Mouse (Mus musculus): ENCODE data around the gene Tbc1d10a. TPM values are rescaled to one million over a fixed set of nuclear protein-coding genes. Genes with fewer than 3 reads are reported as not detected.
A peak's percentile ranks its signal among the peaks of the same experiment; 100 is the strongest.

Gene Tbc1d10a
- polyA plus RNA-seq, 1 experiment from 2014 or later, result 28.0 TPM

DNA sequence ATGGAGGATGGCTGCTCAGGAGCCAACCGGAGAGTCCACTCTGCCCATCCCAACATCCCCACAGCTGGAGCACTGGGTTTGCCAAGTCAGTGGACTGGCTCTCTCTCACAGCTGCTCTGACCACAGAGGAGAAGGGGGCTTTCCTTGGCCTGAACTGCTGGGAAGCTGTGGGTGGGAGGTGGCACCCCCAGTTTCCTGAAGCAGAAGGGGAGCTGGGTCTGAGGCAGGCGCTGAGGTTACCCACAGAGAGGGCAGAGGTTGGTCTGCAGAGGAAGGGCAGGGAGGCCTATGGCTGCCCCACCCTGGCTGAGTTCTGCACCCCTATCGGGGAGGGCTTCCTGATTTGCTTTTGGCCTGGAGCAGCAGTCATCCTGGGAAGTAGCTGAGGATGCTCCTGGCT is 64.8 kb downstream of the Tbc1d10a start:
- H3K4me1 ChIP-seq (replicated peaks), result no peaks in the 10 kb centered on the region
- no peaks in the 10 kb centered on the region for H3K9me3 ChIP-seq
- ATAC-seq (ENCODE audit: low FRiP score), result no peak
- H3K27ac ChIP-seq, result no peak overlapping the region
- H3K4me2 ChIP-seq, result no peak overlapping the region
- H3K36me3 ChIP-seq, result no peaks in the 10 kb centered on the region
- H3K4me3 ChIP-seq, result no peak overlapping the region
- H3K27me3 ChIP-seq, result no peaks in the 10 kb centered on the region
- H3K9ac ChIP-seq, result no peak overlapping the region
- WGBS, result 82% methylated on average over 3 of the region's 3 CpGs

DNA sequence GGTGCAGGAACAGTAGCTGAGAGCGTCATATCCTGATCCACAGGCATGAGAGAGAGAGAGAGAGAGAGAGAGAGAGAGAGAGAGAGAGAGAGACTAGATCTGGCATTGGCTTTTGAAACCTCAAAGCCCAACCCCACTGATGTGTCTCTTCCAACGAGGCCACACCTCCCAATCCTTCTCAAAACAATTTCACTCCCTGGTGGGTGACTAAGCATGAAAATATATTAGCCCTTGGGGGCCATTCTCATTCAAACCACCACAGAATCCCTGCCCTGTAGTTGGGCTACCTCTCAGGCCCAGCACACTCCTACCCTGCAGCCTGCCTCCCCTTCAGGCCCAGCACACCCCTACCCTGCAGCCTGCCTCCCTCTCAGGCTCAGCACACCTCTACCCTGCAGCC is 66.3 kb downstream of the Tbc1d10a start:
- H3K4me1 ChIP-seq (replicated peaks), result no peaks in the 10 kb centered on the region
- no peaks in the 10 kb centered on the region for H3K27me3 ChIP-seq
- no peak for ATAC-seq (ENCODE audit: low FRiP score)
- no peak overlapping the region for H3K27ac ChIP-seq
- 75% methylated on average over 2 of the region's 2 CpGs for WGBS
- H3K36me3 ChIP-seq, result no peaks in the 10 kb centered on the region
- H3K9ac ChIP-seq, result no peak overlapping the region
- no peaks in the 10 kb centered on the region for H3K9me3 ChIP-seq
- no peak overlapping the region for H3K4me2 ChIP-seq
- no peak overlapping the region for H3K4me3 ChIP-seq

DNA sequence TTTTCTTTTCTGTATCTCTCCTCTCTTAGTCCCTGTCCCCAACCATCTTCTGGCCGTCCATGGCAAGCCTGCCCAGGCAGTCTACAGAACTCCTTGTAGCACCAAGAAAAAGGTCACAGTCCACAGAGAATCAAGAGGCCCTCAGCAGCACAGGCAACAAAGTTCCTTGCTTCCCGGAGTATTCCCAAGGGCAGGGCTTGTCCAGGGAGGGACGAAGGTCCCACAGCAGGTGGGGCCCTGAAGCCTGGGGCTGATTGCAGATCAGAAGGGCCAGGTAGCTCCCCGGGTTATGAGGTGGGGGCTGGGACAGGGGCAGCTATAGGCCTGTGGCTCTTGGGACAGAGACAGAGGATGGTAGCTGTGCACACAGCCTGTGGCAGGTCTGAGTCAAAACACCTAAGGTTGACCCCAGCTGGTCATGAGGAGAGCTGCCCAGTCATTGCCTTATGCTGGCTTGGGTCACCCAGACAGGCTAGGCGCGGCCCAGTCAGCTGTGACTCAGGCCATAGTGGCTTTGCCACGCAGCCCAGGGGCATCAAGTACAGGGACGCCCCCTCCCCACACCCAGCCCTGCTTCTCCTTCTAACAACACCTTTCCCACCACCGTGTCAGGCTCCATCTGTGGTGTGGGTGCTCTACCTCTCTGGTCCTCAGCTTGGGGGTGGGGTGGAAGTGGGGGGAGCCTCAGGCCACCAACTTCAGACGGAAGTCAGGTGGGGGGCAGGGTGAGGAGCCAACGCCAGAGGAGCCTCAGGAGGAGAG is 70.4 kb downstream of the Tbc1d10a start, which contains the start of gene Lif:
Gene Lif, plus strand, starts transcription at position 712 of the 762 bp plus-strand sequence.
- H3K4me1 ChIP-seq (replicated peaks), result peaks cover 18% of the 10 kb centered on the region
- no peak within 1 kb of the TSS for H3K4me2 ChIP-seq
- no peaks in the 10 kb centered on the region for H3K36me3 ChIP-seq
- no peak within 1 kb of the TSS for H3K4me3 ChIP-seq
- no peak within 1 kb of the TSS for H3K27ac ChIP-seq
- 66% methylated on average over 11 of the region's 11 CpGs for WGBS
- H3K9me3 ChIP-seq, result no peaks in the 10 kb centered on the region
- no peak within 1 kb of the TSS for H3K9ac ChIP-seq
- no peaks in the 10 kb centered on the region for H3K27me3 ChIP-seq
- no peak for ATAC-seq (ENCODE audit: low FRiP score)

DNA sequence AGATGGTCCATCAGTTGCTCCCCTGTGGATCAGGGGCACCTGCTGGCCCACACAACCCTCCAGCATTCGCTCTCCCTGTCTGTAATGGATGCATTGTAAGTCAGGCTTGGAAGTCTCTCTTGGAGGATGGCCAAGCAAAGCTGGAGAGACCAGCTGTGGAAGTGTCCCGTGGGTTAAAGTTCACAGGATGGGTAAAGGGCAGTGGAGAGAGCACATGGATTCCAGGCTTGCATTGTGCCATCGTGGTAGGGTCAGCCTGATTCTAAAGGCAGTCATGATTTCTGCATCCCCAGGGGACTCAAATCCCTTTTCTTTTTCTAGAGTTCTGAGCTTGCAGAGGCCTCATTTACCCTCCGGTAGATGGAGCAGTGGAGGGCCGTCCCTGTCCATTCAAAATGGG is 71.2 kb downstream of the Tbc1d10a start:
- Histone ChIP-seq H3K27me3 (no peaks in the 10 kb centered on the region), H3K27ac (no peak overlapping the region), H3K4me3 (no peak overlapping the region), H3K9ac (no peak overlapping the region), H3K4me2 (no peak overlapping the region), H3K4me1 (replicated peaks) (peaks cover 24% of the 10 kb centered on the region), H3K36me3 (no peaks in the 10 kb centered on the region), H3K9me3 (no peaks in the 10 kb centered on the region)
- ATAC-seq (ENCODE audit: low FRiP score), result no peak
- WGBS, result 53% methylated on average over 5 of the region's 5 CpGs

DNA sequence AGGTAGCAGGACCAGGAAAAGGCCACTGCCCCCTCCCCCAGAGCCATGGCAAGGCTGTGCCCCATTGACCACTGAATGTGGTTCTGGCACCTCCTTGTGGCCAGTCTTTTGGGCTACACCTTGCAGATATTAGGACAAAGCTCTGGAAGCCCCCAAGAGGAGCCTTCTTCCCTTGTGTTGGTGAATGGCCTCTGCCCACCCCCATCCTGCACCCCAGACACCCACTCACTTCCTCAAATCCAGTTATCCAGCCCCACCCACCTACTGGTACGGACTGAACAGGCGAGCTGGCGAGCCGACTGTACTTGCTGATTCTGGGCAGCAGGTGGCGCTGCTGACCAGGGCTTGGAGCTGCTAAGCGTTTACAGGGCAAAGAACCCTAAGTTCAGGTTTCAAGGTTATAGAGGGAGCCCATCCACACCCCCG is 72.1 kb downstream of the Tbc1d10a start:
- peaks cover 6% of the 10 kb centered on the region for H3K27me3 ChIP-seq
- H3K4me2 ChIP-seq, result peak overlapping the region; percentile 50
- H3K9ac ChIP-seq, result no peak overlapping the region
- peak; percentile 68 for ATAC-seq (ENCODE audit: low FRiP score)
- H3K9me3 ChIP-seq, result no peaks in the 10 kb centered on the region
- H3K36me3 ChIP-seq, result no peaks in the 10 kb centered on the region
- no peak overlapping the region for H3K4me3 ChIP-seq
- 2% methylated on average over 7 of the region's 7 CpGs for WGBS
- no peak overlapping the region for H3K27ac ChIP-seq
- peaks cover 24% of the 10 kb centered on the region for H3K4me1 ChIP-seq (replicated peaks)

DNA sequence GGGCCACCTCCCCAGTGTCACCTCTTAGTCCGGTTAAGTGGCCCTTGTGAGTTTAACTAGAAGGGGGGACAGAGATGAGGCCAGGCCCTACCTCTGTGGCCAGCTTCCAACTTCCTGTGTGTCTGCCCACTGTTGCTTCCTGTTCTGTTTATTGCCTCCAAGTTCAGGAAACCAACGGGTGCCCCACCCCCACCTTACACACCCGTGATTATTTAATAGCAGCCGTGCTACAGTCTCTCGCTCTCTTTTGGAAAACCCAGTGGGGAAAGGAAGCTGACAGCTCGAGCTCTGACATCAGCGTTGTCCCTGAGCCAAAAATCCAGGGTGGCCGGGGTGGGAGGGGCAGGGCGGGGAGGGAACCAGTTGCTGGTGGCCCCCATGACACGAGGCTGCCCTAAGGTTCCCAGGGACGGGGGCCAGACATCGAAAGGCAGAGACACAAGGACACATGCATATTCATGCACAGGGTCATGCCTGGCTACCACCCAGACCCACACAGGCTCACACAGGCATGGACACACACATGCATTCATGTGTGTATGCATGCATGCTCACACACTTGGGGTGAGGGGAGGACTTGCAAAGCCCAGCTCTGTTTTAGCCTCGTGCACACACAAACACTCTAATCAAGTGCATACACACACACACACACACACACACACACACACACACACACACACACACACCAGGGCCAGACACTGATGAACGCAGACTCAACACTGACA is 74.0 kb downstream of the Tbc1d10a start:
- H3K9ac ChIP-seq, result no peak overlapping the region
- no peaks in the 10 kb centered on the region for H3K9me3 ChIP-seq
- H3K27ac ChIP-seq, result no peak overlapping the region
- peaks cover 24% of the 10 kb centered on the region for H3K4me1 ChIP-seq (replicated peaks)
- no peak for ATAC-seq (ENCODE audit: low FRiP score)
- peak overlapping the region; percentile 10; the same call in 1 of the 2 replicates for H3K4me2 ChIP-seq
- H3K36me3 ChIP-seq, result no peaks in the 10 kb centered on the region
- WGBS, result 51% methylated on average over 14 of the region's 14 CpGs
- peaks cover 26% of the 10 kb centered on the region for H3K27me3 ChIP-seq
- no peak overlapping the region for H3K4me3 ChIP-seq

DNA sequence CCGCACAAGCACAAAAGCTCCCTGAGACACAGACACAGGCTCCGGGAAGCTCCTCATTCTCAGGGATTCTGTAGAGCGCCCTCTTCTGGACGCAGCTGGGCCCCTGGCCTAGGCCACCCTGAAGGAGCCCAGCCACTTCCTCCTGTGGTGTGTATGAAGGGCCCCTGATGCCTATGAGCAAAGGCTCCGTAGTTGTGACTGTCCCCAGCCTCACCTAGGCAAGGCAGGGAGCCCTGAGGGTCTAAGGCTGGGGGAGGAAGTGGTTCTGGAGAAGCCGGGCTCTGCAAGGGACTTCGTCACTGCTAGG is 74.6 kb downstream of the Tbc1d10a start:
- H3K4me2 ChIP-seq, result no peak overlapping the region
- H3K4me1 ChIP-seq (replicated peaks), result peaks cover 28% of the 10 kb centered on the region
- no peak overlapping the region for H3K27ac ChIP-seq
- peaks cover 31% of the 10 kb centered on the region for H3K27me3 ChIP-seq
- no peaks in the 10 kb centered on the region for H3K9me3 ChIP-seq
- no peak overlapping the region for H3K9ac ChIP-seq
- no peak overlapping the region for H3K4me3 ChIP-seq
- no peak for ATAC-seq (ENCODE audit: low FRiP score)
- no peaks in the 10 kb centered on the region for H3K36me3 ChIP-seq
- WGBS, result 44% methylated on average over 7 of the region's 7 CpGs

DNA sequence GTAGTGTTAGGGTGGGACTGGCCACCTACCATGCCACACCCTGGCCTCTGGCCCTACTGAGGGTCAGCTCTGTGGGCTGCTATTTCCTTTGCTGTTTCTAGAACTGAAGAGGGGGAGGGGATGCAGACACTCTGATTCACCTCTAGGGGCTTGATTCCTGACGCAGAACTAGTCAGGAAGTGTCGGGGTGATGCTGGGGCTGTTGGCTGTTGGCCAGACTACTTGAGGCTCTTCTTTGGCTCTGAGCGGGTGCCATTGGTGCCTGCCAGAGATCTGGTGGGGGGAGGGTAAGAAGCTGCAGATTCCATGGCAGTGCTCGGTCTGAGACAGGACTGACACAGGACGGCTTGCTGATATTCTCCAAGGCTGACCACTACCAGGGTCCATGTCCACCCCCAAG is 75.4 kb downstream of the Tbc1d10a start:
- no peak overlapping the region for H3K27ac ChIP-seq
- peaks cover 36% of the 10 kb centered on the region for H3K4me1 ChIP-seq (replicated peaks)
- H3K27me3 ChIP-seq, result peaks cover 39% of the 10 kb centered on the region
- 29% methylated on average over 5 of the region's 5 CpGs for WGBS
- H3K9ac ChIP-seq, result no peak overlapping the region
- no peak overlapping the region for H3K4me2 ChIP-seq
- H3K9me3 ChIP-seq, result no peaks in the 10 kb centered on the region
- H3K4me3 ChIP-seq, result no peak overlapping the region
- no peaks in the 10 kb centered on the region for H3K36me3 ChIP-seq
- no peak; the same call in 1 of the 2 replicates for ATAC-seq (ENCODE audit: low FRiP score)

DNA sequence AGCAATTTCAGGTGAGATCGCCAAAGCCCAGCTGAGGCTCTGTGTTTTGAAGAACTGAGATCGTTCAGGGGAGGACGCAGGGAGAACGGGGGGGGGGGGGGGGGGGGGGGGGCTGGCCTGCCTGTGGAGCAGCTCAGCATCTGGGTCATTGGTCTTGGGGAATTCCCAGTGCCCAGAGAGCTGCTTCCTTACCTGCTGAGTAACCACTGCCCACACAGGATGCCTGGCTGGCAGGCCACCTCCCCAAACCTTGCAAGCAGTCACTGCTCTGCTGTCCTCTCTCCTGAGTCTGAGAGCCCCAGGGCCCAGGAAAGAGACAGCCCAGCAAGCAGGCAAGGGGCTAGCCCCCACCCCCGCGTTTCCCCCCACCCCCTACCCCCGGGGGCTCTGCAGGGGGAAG is 76.3 kb downstream of the Tbc1d10a start:
- Histone ChIP-seq H3K4me2 (no peak overlapping the region), H3K27me3 (peaks cover 48% of the 10 kb centered on the region), H3K36me3 (no peaks in the 10 kb centered on the region), H3K4me3 (no peak overlapping the region), H3K9me3 (no peaks in the 10 kb centered on the region), H3K4me1 (replicated peaks) (peaks cover 38% of the 10 kb centered on the region), H3K27ac (no peak overlapping the region), H3K9ac (no peak overlapping the region)
- ATAC-seq (ENCODE audit: low FRiP score), result no peak
- 27% methylated on average over 7 of the region's 7 CpGs for WGBS

DNA sequence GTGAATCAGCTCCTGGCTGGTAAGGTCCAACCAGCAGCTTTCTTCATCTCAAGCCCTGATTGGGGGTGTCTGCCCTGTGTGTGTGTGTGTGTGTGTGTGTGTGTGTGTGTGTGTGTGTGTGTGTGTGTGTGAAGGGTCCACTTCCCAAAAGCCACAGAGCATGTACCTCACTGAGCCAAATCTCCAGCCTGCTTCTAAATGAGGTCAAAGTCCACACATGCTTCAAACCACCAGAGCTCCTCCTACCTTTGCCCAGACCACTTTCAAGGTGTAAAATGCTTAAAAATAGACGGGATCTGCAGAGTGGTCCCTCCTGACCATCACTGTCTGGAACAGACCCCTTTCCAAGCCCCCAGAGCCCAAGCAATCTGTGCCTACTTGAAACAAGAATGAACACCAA is 76.7 kb downstream of the Tbc1d10a start:
- H3K9me3 ChIP-seq, result no peaks in the 10 kb centered on the region
- peaks cover 38% of the 10 kb centered on the region for H3K4me1 ChIP-seq (replicated peaks)
- H3K4me3 ChIP-seq, result no peak overlapping the region
- peaks cover 52% of the 10 kb centered on the region for H3K27me3 ChIP-seq
- ATAC-seq (ENCODE audit: low FRiP score), result no peak
- 42% methylated on average over 1 of the region's 1 CpGs for WGBS
- H3K27ac ChIP-seq, result no peak overlapping the region
- H3K4me2 ChIP-seq, result no peak overlapping the region
- H3K36me3 ChIP-seq, result no peaks in the 10 kb centered on the region
- H3K9ac ChIP-seq, result no peak overlapping the region

DNA sequence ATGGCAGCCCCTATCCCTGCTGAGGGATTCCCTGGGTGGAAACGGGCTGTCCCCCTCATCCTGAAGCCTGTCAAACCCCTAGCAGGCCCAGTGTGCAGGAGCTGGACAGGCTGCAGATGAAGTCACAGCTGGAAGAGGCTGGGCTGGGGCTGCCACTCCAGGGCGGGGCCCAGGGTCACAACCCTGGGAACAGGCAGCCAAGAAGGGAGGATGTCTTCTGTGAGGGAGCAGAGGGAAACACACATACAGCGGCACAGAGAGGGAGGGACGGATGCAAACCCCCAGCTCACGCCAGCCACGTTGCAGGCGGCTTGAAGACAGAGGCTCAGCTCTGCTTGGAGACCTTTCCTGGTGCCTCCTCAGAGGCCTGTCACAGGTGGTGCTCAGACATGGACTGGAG is 77.5 kb downstream of the Tbc1d10a start:
- Histone ChIP-seq H3K27me3 (peaks cover 60% of the 10 kb centered on the region), H3K27ac (no peak overlapping the region), H3K4me1 (replicated peaks) (peaks cover 35% of the 10 kb centered on the region), H3K9ac (no peak overlapping the region), H3K36me3 (no peaks in the 10 kb centered on the region), H3K4me2 (no peak overlapping the region), H3K4me3 (no peak overlapping the region), H3K9me3 (no peaks in the 10 kb centered on the region)
- ATAC-seq (ENCODE audit: low FRiP score), result no peak
- WGBS, result 63% methylated on average over 7 of the region's 7 CpGs

Measured in hindbrain, embryonic 13.5 days (tissue).